Comparison of ENCODE assay signal across 8 mouse cellular contexts in genomic region chr8:110847645-110848495, GRCm38 (mm10). TPM values are rescaled to one million over a fixed set of nuclear protein-coding genes. Genes with fewer than 3 reads are reported as not detected.
DNase-seq lines count a peak whose midpoint lies in the region; TF ChIP-seq lines count a peak whose summit lies in the region.

No protein-coding gene starts in this region.

- 69% methylated on average over 14 of the region's 14 CpGs for WGBS in hindbrain, embryonic 10.5 days

- TF ChIP-seq CTCF in gastrocnemius, adult 2 months (IDR thresholded peaks at IDR 0.05), result no peak
- no peak for TF ChIP-seq CTCF in E14TG2a.4 (conservative IDR thresholded peaks at IDR 0.05; ENCODE audit: low read length)

- peak overlapping the region; percentile 77 for H3K4me3 ChIP-seq in gastrocnemius, adult 2 months
- H3K4me3 ChIP-seq in E14TG2a.4 (replicated peaks; ENCODE audit: low read length), result peak overlapping the region; percentile 99
- H3K4me3 ChIP-seq in hindbrain, embryonic 10.5 days, result peak overlapping the region; percentile 89

- H3K27me3 ChIP-seq in E14TG2a.4 (ENCODE audit: insufficient read depth, low read length), result no peaks in the 10 kb centered on the region
- H3K27me3 ChIP-seq in hindbrain, embryonic 10.5 days (ENCODE audit: insufficient read depth, poor library complexity, severe bottlenecking), result no peaks in the 10 kb centered on the region

- peaks cover 72% of the 10 kb centered on the region for H3K36me3 ChIP-seq in E14TG2a.4 (ENCODE audit: insufficient read depth, low read length)
- H3K36me3 ChIP-seq in hindbrain, embryonic 10.5 days, result peaks cover 53% of the 10 kb centered on the region

- DNase-seq in gastrocnemius, adult 2 months, result no peak
- no peak for DNase-seq in gastrocnemius, postnatal 10 days
- DNase-seq in hindbrain, embryonic 10.5 days (ENCODE audit: low spot score), result no peak
- DNase-seq in lung, postnatal 25 days (ENCODE audit: low spot score), result peak; percentile 41
- no peak for DNase-seq in ovary, adult 18-20 months (ENCODE audit: low spot score)
- no peak for DNase-seq in left cerebral cortex, adult 11 months (ENCODE audit: low spot score)
- no peak for DNase-seq in B cell, adult 2 months

- H3K27ac ChIP-seq in gastrocnemius, adult 2 months, result peak overlapping the region; percentile 92
- H3K27ac ChIP-seq in hindbrain, embryonic 10.5 days, result no peak overlapping the region

- H3K9me3 ChIP-seq in E14TG2a.4 (ENCODE audit: low read length), result no peaks in the 10 kb centered on the region
- H3K9me3 ChIP-seq in hindbrain, embryonic 10.5 days, result no peaks in the 10 kb centered on the region

- intact Hi-C loops in gastrocnemius, adult 2 months (cut with DNase I), result loop anchor here (5.0 kb wide), 1 partner anchor 201 kb away; no protein-coding TSS in a partner anchor

- peaks cover 39% of the 10 kb centered on the region for H3K4me1 ChIP-seq in E14TG2a.4 (replicated peaks; ENCODE audit: low read depth, low read length)
- peaks cover 20% of the 10 kb centered on the region for H3K4me1 ChIP-seq in hindbrain, embryonic 10.5 days (replicated peaks)

RNA-seq across cellular contexts. Expression of gene Sf3b3, which starts 1.3 kb away (rescaled TPM):
- 10 to 100 TPM; 16.9 to 19.7 TPM for total RNA-seq in gastrocnemius, adult 2 months (2021)
- total RNA-seq in gastrocnemius, postnatal 10 days (2021), result 10 to 100 TPM; 35.7 to 44.8 TPM
- 185 and 217 TPM in 2 replicates for polyA plus RNA-seq in hindbrain, embryonic 10.5 days (2016; fragmentation: Nextera tagmentation; extraction: Ambion mirVana)

RNA-seq across cellular contexts. Expression of gene Cog4, which starts 1.5 kb away (rescaled TPM):
- total RNA-seq in gastrocnemius, adult 2 months (2021), result 10 to 100 TPM; 60.3 to 64.2 TPM
- 10 to 100 TPM; 40.3 to 41.1 TPM for total RNA-seq in gastrocnemius, postnatal 10 days (2021)
- 70.0 and 75.6 TPM in 2 replicates for polyA plus RNA-seq in hindbrain, embryonic 10.5 days (2016; fragmentation: Nextera tagmentation; extraction: Ambion mirVana)

RNA-seq across cellular contexts. Expression of gene Il34, which starts 42.1 kb away (rescaled TPM):
- 1 to 10 TPM; 5.2 TPM for total RNA-seq in gastrocnemius, adult 2 months (2021)
- total RNA-seq in gastrocnemius, postnatal 10 days (2021), result 10 to 100 TPM; 12.3 to 14.4 TPM
- 0.37 TPM in 1 of 2 replicates, not detected in the other for polyA plus RNA-seq in hindbrain, embryonic 10.5 days (2016; fragmentation: Nextera tagmentation; extraction: Ambion mirVana)

RNA-seq across cellular contexts. Expression of gene Fuk, which starts 54.4 kb away (rescaled TPM):
- total RNA-seq in gastrocnemius, adult 2 months (2021), result 1 to 10 TPM; 4.4 TPM
- 1 to 10 TPM; 4.1 to 5.0 TPM for total RNA-seq in gastrocnemius, postnatal 10 days (2021)
- polyA plus RNA-seq in hindbrain, embryonic 10.5 days (2016; fragmentation: Nextera tagmentation; extraction: Ambion mirVana), result 11.3 and 12.4 TPM in 2 replicates
